Mouse (Mus musculus) lung, embryonic 15.5 days (tissue): ENCODE measurements at regions not wholly inside any gene's neighbourhood (a gene's known extent, or its start where the extent isn't known, plus 50 kb on each side); places are given as distances from the start of the nearest gene placed in this dataset.

Experiments
- ATAC-seq: fragments of 200-750 bp; cut with Nextera tagmentation; 2 replicates; pipeline ENCODE4 v1.8.0; 2017; ENCODE audit warnings: moderate number of reproducible peaks, borderline replicate concordance; ENCODE audit not compliant: low FRiP score, low TSS enrichment; ENCODE audit errors: extremely low read depth
- H3K27ac ChIP-seq: fragments of 300-500 bp; sonication (generic); 2 replicates; pipeline ENCODE4 v1.5.1; 2015; ENCODE audit warnings: moderate library complexity, mild to moderate bottlenecking, inconsistent platforms
- H3K27me3 ChIP-seq: fragments of 300-500 bp; sonication (generic); 2 replicates; pipeline ENCODE4 v1.6.1; 2015; ENCODE audit warnings: inconsistent platforms
- H3K36me3 ChIP-seq: fragments of 300-500 bp; sonication (generic); 2 replicates; pipeline ENCODE4 v1.6.1; 2015; ENCODE audit warnings: inconsistent platforms
- H3K4me1 ChIP-seq: fragments of 300-500 bp; sonication (generic); 2 replicates; pipeline ENCODE4 v1.6.1; 2015; ENCODE audit warnings: inconsistent platforms
- H3K4me2 ChIP-seq: fragments of 300-500 bp; sonication (generic); 2 replicates; pipeline ENCODE4 v1.6.1; 2015; ENCODE audit warnings: inconsistent platforms, mild to moderate bottlenecking, moderate library complexity
- H3K4me3 ChIP-seq: fragments of 300-500 bp; sonication (generic); 2 replicates; pipeline ENCODE4 v1.5.1; 2015; ENCODE audit warnings: mild to moderate bottlenecking, inconsistent platforms
- H3K9ac ChIP-seq: fragments of 300-500 bp; sonication (generic); 2 replicates; pipeline ENCODE4 v1.6.1; 2015; ENCODE audit warnings: inconsistent platforms
- H3K9me3 ChIP-seq: fragments of 300-500 bp; sonication (generic); 2 replicates; pipeline ENCODE4 v1.6.1; 2016; ENCODE audit warnings: inconsistent platforms
- WGBS: fragments of 180-500 bp; shearing (Covaris S2); methylation state at CpG from one replicate; pipeline ENCODE4 v1.1.7; 2015; 5-methylcytosine and 5-hydroxymethylcytosine counted together

DNA sequence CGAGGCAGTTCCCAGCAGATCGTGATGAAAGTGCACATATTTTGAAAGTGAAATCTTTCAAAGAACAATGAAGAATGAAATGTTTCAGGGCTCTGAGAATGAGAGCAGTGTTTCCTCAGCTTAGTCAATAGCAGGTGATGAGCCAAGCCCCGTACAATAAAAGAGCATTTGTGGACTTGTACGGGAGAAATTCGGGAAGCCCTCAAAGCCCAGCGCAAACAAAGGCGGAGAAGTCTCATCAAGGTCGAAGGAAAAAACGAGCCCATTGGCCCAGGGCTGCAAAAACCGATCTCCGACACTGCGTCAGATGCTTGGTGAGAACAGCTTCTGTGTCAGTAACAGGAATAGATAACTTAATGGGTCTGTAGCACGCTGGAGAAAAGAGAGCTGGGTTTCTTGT, 261.5 kb downstream of the 4933412E24Rik start:
- H3K27me3 ChIP-seq, result no peaks in the 10 kb centered on the region
- no peaks in the 10 kb centered on the region for H3K36me3 ChIP-seq
- no peaks in the 10 kb centered on the region for H3K9me3 ChIP-seq
- WGBS, result 53% methylated on average over 13 of the region's 13 CpGs
- no peak overlapping the region for H3K9ac ChIP-seq
- H3K4me2 ChIP-seq, result peak overlapping the region; percentile 45
- peaks cover 3% of the 10 kb centered on the region; the same call in 1 of the 2 replicates for H3K4me1 ChIP-seq
- peak overlapping the region; percentile 12; the same call in 1 of the 2 replicates for H3K27ac ChIP-seq
- H3K4me3 ChIP-seq, result 0 out of 2 replicates have a peak overlapping the region, but pooled peaks have one; percentile 8
- no peak for ATAC-seq

DNA sequence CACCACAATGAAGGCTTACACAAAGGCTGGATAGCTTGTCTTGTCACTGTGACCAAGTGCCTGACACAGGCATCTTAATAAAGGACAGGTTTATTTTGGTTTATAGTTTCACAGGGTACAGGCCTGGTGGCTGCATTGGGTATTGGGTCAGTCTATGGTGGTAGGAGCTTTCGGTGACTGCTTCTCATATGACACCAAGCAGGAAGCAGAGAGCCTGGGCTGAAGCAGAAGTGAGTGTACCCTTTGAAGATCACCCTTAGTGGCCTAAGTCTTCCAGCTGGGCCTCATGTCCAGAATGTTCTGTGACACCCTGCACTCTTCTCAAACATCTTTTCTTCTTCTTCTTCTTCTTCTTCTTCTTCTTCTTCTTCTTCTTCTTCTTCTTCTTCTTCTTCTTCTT, 264.1 kb downstream of the 4933412E24Rik start:
- Histone ChIP-seq H3K4me1 (0 out of 2 replicates have a peak, but pooled peaks cover 3% of the 10 kb centered on the region), H3K4me3 (no peak overlapping the region), H3K36me3 (no peaks in the 10 kb centered on the region), H3K9me3 (no peaks in the 10 kb centered on the region), H3K9ac (no peak overlapping the region), H3K27me3 (no peaks in the 10 kb centered on the region), H3K4me2 (no peak overlapping the region), H3K27ac (no peak overlapping the region)
- WGBS, result 82% methylated on average over 1 of the region's 1 CpGs
- no peak for ATAC-seq

DNA sequence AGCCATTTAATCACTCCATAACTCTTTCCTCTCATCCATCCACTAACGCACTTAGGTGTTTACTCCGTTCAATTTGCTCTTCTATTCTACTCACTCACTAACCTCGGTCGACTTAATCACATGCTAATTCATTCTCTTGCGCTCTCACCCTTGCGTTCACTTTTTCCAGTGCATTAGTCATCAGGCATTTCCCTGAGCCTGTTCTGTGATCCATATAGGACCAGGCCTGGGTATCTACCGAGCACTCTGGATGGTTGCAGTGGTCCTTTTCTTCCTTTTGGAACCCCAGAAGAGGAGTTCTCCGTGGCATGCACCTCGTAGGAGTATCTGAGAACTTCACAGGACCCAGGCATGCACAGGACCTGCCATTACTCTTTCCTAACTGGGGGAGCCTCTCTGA, 270.1 kb downstream of the 4933412E24Rik start:
- H3K9ac ChIP-seq, result no peak overlapping the region
- WGBS, result 80% methylated on average over 9 of the region's 9 CpGs
- H3K36me3 ChIP-seq, result no peaks in the 10 kb centered on the region
- no peak overlapping the region for H3K4me2 ChIP-seq
- no peaks in the 10 kb centered on the region for H3K4me1 ChIP-seq
- no peaks in the 10 kb centered on the region for H3K27me3 ChIP-seq
- H3K27ac ChIP-seq, result no peak overlapping the region
- no peaks in the 10 kb centered on the region for H3K9me3 ChIP-seq
- ATAC-seq, result no peak
- no peak overlapping the region for H3K4me3 ChIP-seq

GRCm38 (mm10) chr15:59744411-59744931, 271.9 kb downstream of the 4933412E24Rik start:
- Histone ChIP-seq H3K4me3 (no peak overlapping the region), H3K4me2 (no peak overlapping the region), H3K9me3 (no peaks in the 10 kb centered on the region), H3K27ac (no peak overlapping the region), H3K27me3 (no peaks in the 10 kb centered on the region), H3K4me1 (no peaks in the 10 kb centered on the region), H3K9ac (no peak overlapping the region), H3K36me3 (no peaks in the 10 kb centered on the region)
- 47% methylated on average over 5 of the region's 5 CpGs for WGBS
- ATAC-seq, result no peak

- H3K9ac ChIP-seq, result no peak overlapping the region
- H3K9me3 ChIP-seq, result no peaks in the 10 kb centered on the region
- no peak overlapping the region for H3K27ac ChIP-seq
- no peak for ATAC-seq
- no peaks in the 10 kb centered on the region for H3K36me3 ChIP-seq
- WGBS, result 78% methylated on average over 5 of the region's 5 CpGs
- no peak overlapping the region for H3K4me3 ChIP-seq
- H3K27me3 ChIP-seq, result no peaks in the 10 kb centered on the region
- H3K4me2 ChIP-seq, result no peak overlapping the region
- H3K4me1 ChIP-seq, result no peaks in the 10 kb centered on the region
Observed at GRCm38 (mm10) chr15:59739197-59739596, 277.2 kb downstream of the 4933412E24Rik start.

GRCm38 (mm10) chr15:59737247-59737646, 279.2 kb downstream of the 4933412E24Rik start:
- Histone ChIP-seq H3K36me3 (no peaks in the 10 kb centered on the region), H3K4me2 (no peak overlapping the region), H3K4me3 (no peak overlapping the region), H3K9ac (no peak overlapping the region), H3K27ac (no peak overlapping the region), H3K27me3 (no peaks in the 10 kb centered on the region), H3K9me3 (no peaks in the 10 kb centered on the region), H3K4me1 (no peaks in the 10 kb centered on the region)
- no peak for ATAC-seq
- 75% methylated on average over 4 of the region's 4 CpGs for WGBS

- Histone ChIP-seq H3K27me3 (no peaks in the 10 kb centered on the region), H3K9ac (no peak overlapping the region), H3K4me1 (no peaks in the 10 kb centered on the region), H3K4me2 (no peak overlapping the region), H3K9me3 (no peaks in the 10 kb centered on the region), H3K27ac (no peak overlapping the region), H3K4me3 (no peak overlapping the region), H3K36me3 (no peaks in the 10 kb centered on the region)
- 61% methylated on average over 1 of the region's 1 CpGs for WGBS
- no peak for ATAC-seq
Observed at GRCm38 (mm10) chr15:59734376-59734775, 282.0 kb downstream of the 4933412E24Rik start.

GRCm38 (mm10) chr15:59733932-59734331, 282.5 kb downstream of the 4933412E24Rik start:
- WGBS, result 87% methylated on average over 3 of the region's 3 CpGs
- Histone ChIP-seq H3K27me3 (no peaks in the 10 kb centered on the region), H3K36me3 (no peaks in the 10 kb centered on the region), H3K9ac (no peak overlapping the region), H3K4me2 (no peak overlapping the region), H3K27ac (no peak overlapping the region), H3K4me3 (no peak overlapping the region), H3K9me3 (no peaks in the 10 kb centered on the region), H3K4me1 (no peaks in the 10 kb centered on the region)
- ATAC-seq, result no peak

GRCm38 (mm10) chr15:59733031-59733810, 283.2 kb downstream of the 4933412E24Rik start:
- H3K9me3 ChIP-seq, result no peaks in the 10 kb centered on the region
- no peak for ATAC-seq
- WGBS, result 72% methylated on average over 12 of the region's 12 CpGs

DNA sequence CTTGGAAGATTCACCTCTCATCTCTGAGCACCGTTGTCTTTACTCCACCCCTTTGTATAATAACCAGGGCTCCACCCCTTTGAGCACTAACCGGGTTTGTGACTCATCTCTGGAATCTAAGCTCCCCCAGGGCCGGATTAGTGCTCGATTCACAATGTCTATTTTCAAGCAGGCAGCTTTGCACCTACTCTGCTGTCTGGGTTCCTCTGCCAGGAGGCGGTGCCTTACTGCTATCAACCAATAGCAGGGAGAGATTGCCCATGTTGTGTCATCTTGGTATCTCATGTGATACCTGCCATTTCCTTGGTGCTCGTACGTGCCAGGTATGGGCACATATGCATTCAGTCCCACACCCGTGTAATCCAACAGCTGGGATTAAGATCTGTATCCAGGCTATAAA, 285.3 kb downstream of the 4933412E24Rik start:
- no peaks in the 10 kb centered on the region for H3K36me3 ChIP-seq
- H3K4me3 ChIP-seq, result no peak overlapping the region
- H3K9me3 ChIP-seq, result no peaks in the 10 kb centered on the region
- no peaks in the 10 kb centered on the region for H3K27me3 ChIP-seq
- no peak overlapping the region for H3K27ac ChIP-seq
- ATAC-seq, result no peak
- no peak overlapping the region for H3K9ac ChIP-seq
- 0 out of 2 replicates have a peak, but pooled peaks cover 7% of the 10 kb centered on the region for H3K4me1 ChIP-seq
- WGBS, result 83% methylated on average over 8 of the region's 8 CpGs
- no peak overlapping the region for H3K4me2 ChIP-seq

More at GRCm38 (mm10) chr15:59733031-59733810, 283.2 kb downstream of the 4933412E24Rik start:
- no peak overlapping the region for H3K27ac ChIP-seq
- no peaks in the 10 kb centered on the region for H3K27me3 ChIP-seq
- no peak overlapping the region for H3K9ac ChIP-seq
- H3K4me3 ChIP-seq, result no peak overlapping the region
- H3K4me2 ChIP-seq, result no peak overlapping the region
- H3K4me1 ChIP-seq, result 0 out of 2 replicates have a peak, but pooled peaks cover 3% of the 10 kb centered on the region
- no peaks in the 10 kb centered on the region for H3K36me3 ChIP-seq

GRCm38 (mm10) chr15:59728817-59729560, 287.4 kb downstream of the 4933412E24Rik start:
- no peak for ATAC-seq
- Histone ChIP-seq H3K4me2 (peak overlapping the region; percentile 16; the same call in 1 of the 2 replicates), H3K4me1 (0 out of 2 replicates have a peak, but pooled peaks cover 7% of the 10 kb centered on the region), H3K27ac (peak overlapping the region; percentile 64), H3K9ac (no peak overlapping the region), H3K27me3 (no peaks in the 10 kb centered on the region), H3K36me3 (no peaks in the 10 kb centered on the region), H3K9me3 (no peaks in the 10 kb centered on the region), H3K4me3 (no peak overlapping the region)
- WGBS, result 60% methylated on average over 11 of the region's 11 CpGs
